Mouse (Mus musculus) G1E (cell line): ENCODE data around the gene Myt1l. TPM values are rescaled to one million over a fixed set of nuclear protein-coding genes. Genes with fewer than 3 reads are reported as not detected.

Experiments used
- ATAC-seq: 2 replicates; pipeline ENCODE4 v1.8.0; 2016; ENCODE audit warnings: mild to moderate bottlenecking; ENCODE audit not compliant: insufficient number of reproducible peaks, poor library complexity, low FRiP score, severe bottlenecking; ENCODE audit errors: extremely low read depth
- DNase-seq: peaks from one replicate; pipeline ENCODE4 v3.0.0; 2012; ENCODE audit warnings: low spot score
- H3K27me3 ChIP-seq: 2 replicates; pipeline ENCODE4 v1.6.1; 2012; ENCODE audit warnings: mild to moderate bottlenecking, low read length, inconsistent platforms; ENCODE audit not compliant: insufficient read depth
- H3K36me3 ChIP-seq: replicated peaks from 2 replicates; pipeline ENCODE3; 2012; ENCODE audit warnings: mild to moderate bottlenecking, inconsistent platforms
- H3K4me1 ChIP-seq: 2 replicates; pipeline ENCODE4 v1.6.1; 2012; ENCODE audit warnings: low read depth, low read length, inconsistent platforms, mixed read lengths; ENCODE audit not compliant: insufficient read depth
- H3K4me3 ChIP-seq: 2 replicates; pipeline ENCODE4 v1.5.1; 2012; ENCODE audit warnings: low read depth, mild to moderate bottlenecking, inconsistent platforms, low read length, moderate library complexity, mixed read lengths
- H3K9me3 ChIP-seq: replicated peaks from 2 replicates; pipeline ENCODE4 v1.6.1; 2012; ENCODE audit warnings: inconsistent platforms
- CTCF ChIP-seq: IDR thresholded peaks from 2 replicates; pipeline ENCODE4 v1.5.1; 2012; ENCODE audit warnings: low read depth, low read length, inconsistent platforms, mixed read lengths
- GATA1 ChIP-seq: IDR thresholded peaks from 2 replicates; pipeline ENCODE4 v1.6.1; 2012; ENCODE audit warnings: borderline replicate concordance, low read length, inconsistent platforms, mixed read lengths
- GATA2 ChIP-seq: IDR thresholded peaks from 2 replicates; pipeline ENCODE4 v1.6.1; 2012; ENCODE audit warnings: low read depth, low read length, inconsistent platforms, borderline replicate concordance
- POLR2AphosphoS5 ChIP-seq: IDR thresholded peaks from 2 replicates; pipeline ENCODE4 v1.6.1; 2012; ENCODE audit warnings: low read depth, low read length, inconsistent platforms; ENCODE audit not compliant: insufficient replicate concordance
- TAL1 ChIP-seq: conservative IDR thresholded peaks from 2 replicates; pipeline ENCODE4 v1.6.1; 2012; ENCODE audit warnings: low read depth, low read length, inconsistent platforms, mixed read lengths
- polyA plus RNA-seq: library from polyadenylated mRNA; stranded (reverse); fragments of >175 nt; gene quantifications from 2 replicates; pipeline ENCODE4 v1.2.3, GENCODE M21; 2012
- total RNA-seq, 2 experiments: library from RNA; stranded (forward) in 1 of 2; stranded (reverse) in 1 of 2; fragments of 200-1000 nt in 1 of 2; fragments of >200 nt in 1 of 2; fragmentation: Nextera tagmentation in 1 of 2; gene quantifications; 2 replicates each; pipeline ENCODE4 v1.2.3; 2014 to 2017

The Myt1l gene
- total and polyA plus RNA-seq, 3 experiments = 0.33 TPM; not detected in 2

- no peaks in the 10 kb centered on the region for H3K36me3 ChIP-seq
- no peaks in the 10 kb centered on the region for H3K4me1 ChIP-seq
- peaks cover 71% of the 10 kb centered on the region for H3K9me3 ChIP-seq
- ATAC-seq (no peak), DNase-seq (no peak)
- H3K4me3 ChIP-seq = no peak overlapping the region
- TF ChIP-seq POLR2AphosphoS5 (no peak), GATA1 (no peak), CTCF (no peak), TAL1 (no peak)
- H3K27me3 ChIP-seq = no peaks in the 10 kb centered on the region
Observed at GRCm38 (mm10) chr12:29934120-29934581, 406.0 kb downstream of the Myt1l start.

- H3K27me3 ChIP-seq = no peaks in the 10 kb centered on the region
- H3K4me3 ChIP-seq = peak within 1 kb of the TSS; percentile 46; the same call in 1 of the 2 replicates
- TF ChIP-seq CTCF = no peak
- no peak for TF ChIP-seq POLR2AphosphoS5
- TF ChIP-seq GATA1 = no peak
- no peak for DNase-seq
- peaks cover 84% of the 10 kb centered on the region for H3K9me3 ChIP-seq
- H3K36me3 ChIP-seq = no peaks in the 10 kb centered on the region
- H3K4me1 ChIP-seq = no peaks in the 10 kb centered on the region
- no peak for ATAC-seq
Observed at GRCm38 (mm10) chr12:29937308-29937707, 409.1 kb downstream of the Myt1l start, which contains the start of gene Pxdn. Pxdn (plus strand) TSS chr12:29937608.

GRCm38 (mm10) chr12:29937851-29938375, 409.7 kb downstream of the Myt1l start:
- TF ChIP-seq TAL1 (no peak), POLR2AphosphoS5 (no peak), GATA2 (no peak), GATA1 (no peak), CTCF (no peak)
- Histone ChIP-seq H3K4me3 (peak overlapping the region; percentile 46; the same call in 1 of the 2 replicates), H3K36me3 (no peaks in the 10 kb centered on the region), H3K9me3 (peaks cover 80% of the 10 kb centered on the region), H3K4me1 (no peaks in the 10 kb centered on the region), H3K27me3 (no peaks in the 10 kb centered on the region)
- ATAC-seq (no peak), DNase-seq (no peak)

GRCm38 (mm10) chr12:29938376-29939041, 410.3 kb downstream of the Myt1l start:
- H3K4me3 ChIP-seq = peak overlapping the region; percentile 46; the same call in 1 of the 2 replicates
- DNase-seq (no peak), ATAC-seq (no peak)
- no peaks in the 10 kb centered on the region for H3K4me1 ChIP-seq
- peaks cover 79% of the 10 kb centered on the region for H3K9me3 ChIP-seq
- TF ChIP-seq POLR2AphosphoS5 (no peak), GATA2 (no peak), TAL1 (no peak), CTCF (no peak), GATA1 (no peak)
- no peaks in the 10 kb centered on the region for H3K27me3 ChIP-seq
- no peaks in the 10 kb centered on the region for H3K36me3 ChIP-seq

- no peaks in the 10 kb centered on the region for H3K27me3 ChIP-seq
- no peaks in the 10 kb centered on the region for H3K36me3 ChIP-seq
- ATAC-seq = no peak
- H3K4me3 ChIP-seq = no peak overlapping the region
- peaks cover 72% of the 10 kb centered on the region for H3K9me3 ChIP-seq
- no peak for DNase-seq
- TF ChIP-seq TAL1 = no peak
- TF ChIP-seq GATA1 = no peak
- TF ChIP-seq POLR2AphosphoS5 = no peak
- no peak for TF ChIP-seq GATA2
- no peak for TF ChIP-seq CTCF
- H3K4me1 ChIP-seq = no peaks in the 10 kb centered on the region
Observed at GRCm38 (mm10) chr12:29939261-29939671, 411.1 kb downstream of the Myt1l start.

- no peaks in the 10 kb centered on the region for H3K4me1 ChIP-seq
- H3K27me3 ChIP-seq = no peaks in the 10 kb centered on the region
- DNase-seq (no peak), ATAC-seq (no peak)
- H3K4me3 ChIP-seq = no peak overlapping the region
- H3K36me3 ChIP-seq = no peaks in the 10 kb centered on the region
- H3K9me3 ChIP-seq = peaks cover 71% of the 10 kb centered on the region
- no peak for TF ChIP-seq POLR2AphosphoS5
- no peak for TF ChIP-seq GATA2
- TF ChIP-seq GATA1 = no peak
- no peak for TF ChIP-seq TAL1
- no peak for TF ChIP-seq CTCF
Observed at GRCm38 (mm10) chr12:29942435-29942834, 414.3 kb downstream of the Myt1l start.

- TF ChIP-seq TAL1 = no peak
- no peak for TF ChIP-seq POLR2AphosphoS5
- TF ChIP-seq CTCF = no peak
- no peak for TF ChIP-seq GATA1
- no peak for TF ChIP-seq GATA2
- no peaks in the 10 kb centered on the region for H3K36me3 ChIP-seq
- no peaks in the 10 kb centered on the region for H3K27me3 ChIP-seq
- DNase-seq (no peak), ATAC-seq (no peak)
- no peaks in the 10 kb centered on the region for H3K4me1 ChIP-seq
- peaks cover 69% of the 10 kb centered on the region for H3K9me3 ChIP-seq
- no peak overlapping the region for H3K4me3 ChIP-seq
Observed at GRCm38 (mm10) chr12:29944650-29945049, 416.5 kb downstream of the Myt1l start.
